Mouse (Mus musculus) small intestine, adult 2 months (tissue): ENCODE results near the gene Tmem8.

Experiments used
- CTCF ChIP-seq: fragments of 200-500 bp; IDR thresholded peaks from 2 replicates; pipeline ENCODE4 v1.5.1; 2012; ENCODE audit warnings: low read depth, mild to moderate bottlenecking, control low read depth, inconsistent platforms, low read length, moderate library complexity, mixed read lengths; ENCODE audit not compliant: insufficient replicate concordance, insufficient read length; ENCODE audit errors: extremely low read depth
- POLR2A ChIP-seq: fragments of 200-500 bp; IDR thresholded peaks from 2 replicates; pipeline ENCODE4 v1.6.1; 2012; ENCODE audit warnings: low read depth, mild to moderate bottlenecking, control low read depth, inconsistent platforms, low read length, moderate library complexity

GRCm38 (mm10) chr17:26143386-26143785 is 30.3 kb downstream of the Tmem8 start:
- TF ChIP-seq CTCF (no peak), POLR2A (no peak)
